Mouse (Mus musculus): ENCODE data around the gene Hoxa3. TPM values are rescaled to one million over a fixed set of nuclear protein-coding genes. Genes with fewer than 3 reads are reported as not detected.

Gene Hoxa3
- total RNA-seq, 2 experiments from 2014 or later: not detected

DNA sequence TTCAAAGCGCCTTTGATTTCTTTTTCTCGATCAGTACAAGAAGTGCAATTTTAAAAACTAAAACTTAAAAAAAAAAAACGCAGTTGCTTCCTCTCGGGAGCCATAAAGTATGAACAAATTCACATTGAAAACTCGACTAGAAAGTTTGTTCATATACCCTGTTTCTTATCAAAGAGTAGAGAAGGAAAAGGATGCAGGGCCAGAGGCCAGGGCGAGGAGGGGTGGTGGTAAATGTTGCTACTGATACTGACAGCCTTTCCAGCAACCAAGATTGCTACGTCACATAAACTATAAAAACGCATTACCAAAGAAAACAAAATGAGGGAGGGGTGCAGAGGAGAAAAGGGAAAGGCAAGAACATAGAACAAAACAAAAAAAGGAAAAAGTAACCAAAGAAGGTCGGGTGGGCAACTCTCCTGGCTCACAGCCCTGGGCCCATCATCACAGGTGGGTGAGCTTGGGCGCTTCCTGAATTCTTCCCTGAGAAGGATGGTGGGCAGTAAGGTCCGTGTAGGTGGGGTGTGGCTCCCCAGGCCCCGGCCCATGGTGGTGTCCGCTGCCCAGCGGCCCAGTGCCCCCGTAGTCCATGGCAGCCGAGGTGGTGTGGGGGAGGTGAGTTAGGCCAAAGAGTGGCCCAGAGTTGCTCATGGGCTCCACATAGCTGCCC lies 43.5 kb downstream of the Hoxa3 start:
- DNase-seq (ENCODE audit: low spot score in 2 of 2): no peak

DNA sequence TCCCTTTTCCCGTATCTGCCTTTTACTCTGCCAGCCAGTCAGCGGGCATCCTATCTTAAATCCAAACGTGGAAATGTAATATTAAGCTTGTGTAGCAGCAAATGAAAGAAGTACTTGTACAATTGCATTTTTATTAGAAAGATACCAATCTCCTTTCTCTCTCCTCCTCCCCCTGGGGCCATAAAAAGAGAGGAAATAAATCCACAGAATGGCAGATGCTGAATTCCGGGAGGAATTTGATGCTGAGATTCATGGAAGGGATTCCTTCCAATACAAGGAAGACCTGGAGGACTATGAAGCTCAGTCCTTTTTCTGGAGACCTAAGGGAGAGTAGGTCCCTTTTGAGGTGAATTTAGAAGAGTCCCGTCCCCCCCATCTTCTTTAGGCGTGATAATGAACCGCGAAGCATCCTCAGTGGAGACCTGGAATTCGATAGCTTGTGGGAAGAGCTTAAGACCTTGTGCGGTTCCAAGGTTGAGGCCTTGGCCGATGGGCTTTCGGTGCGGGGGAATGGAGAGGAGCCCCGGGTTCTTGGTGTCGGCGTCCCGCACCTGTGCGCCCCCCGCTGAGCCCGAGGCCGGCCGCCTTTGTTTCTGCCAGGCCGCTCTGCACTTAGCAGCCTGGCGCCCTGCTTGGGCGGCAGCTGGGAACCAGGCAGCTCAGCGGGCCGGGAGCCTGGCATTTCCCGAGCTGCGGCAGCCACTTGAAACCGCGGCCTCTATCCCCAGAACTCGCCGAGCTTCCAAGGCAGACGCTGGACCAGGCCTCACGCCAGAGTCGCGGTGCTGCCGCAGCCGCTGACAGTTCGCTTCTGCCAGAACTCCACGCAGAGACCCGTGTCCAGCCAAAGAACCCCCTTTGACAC lies 44.7 kb downstream of the Hoxa3 start:
- DNase-seq (ENCODE audit: low spot score in 2 of 2): no peak

DNA sequence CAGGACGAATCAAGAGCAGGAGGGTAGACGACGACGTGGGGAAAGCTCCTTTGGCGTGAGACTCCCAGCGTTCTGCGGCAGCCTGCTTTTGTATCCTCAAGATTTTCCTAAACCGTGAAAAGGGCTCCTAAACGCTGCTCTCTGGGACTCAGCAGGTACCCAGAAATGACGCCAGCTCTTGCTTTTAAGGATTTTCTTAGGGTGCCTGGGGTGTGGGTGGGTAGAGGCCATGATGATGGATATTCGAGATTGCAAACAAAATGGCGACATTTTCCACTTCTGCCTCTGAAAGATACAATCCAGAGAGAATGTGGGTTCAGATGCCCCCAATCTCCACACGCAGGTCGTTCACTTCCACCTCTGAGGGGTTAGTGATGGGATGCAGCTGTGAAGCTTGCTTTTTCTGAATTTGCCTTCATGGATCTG lies 45.4 kb downstream of the Hoxa3 start:
- no peak for DNase-seq (ENCODE audit: low spot score in 2 of 2)

DNA sequence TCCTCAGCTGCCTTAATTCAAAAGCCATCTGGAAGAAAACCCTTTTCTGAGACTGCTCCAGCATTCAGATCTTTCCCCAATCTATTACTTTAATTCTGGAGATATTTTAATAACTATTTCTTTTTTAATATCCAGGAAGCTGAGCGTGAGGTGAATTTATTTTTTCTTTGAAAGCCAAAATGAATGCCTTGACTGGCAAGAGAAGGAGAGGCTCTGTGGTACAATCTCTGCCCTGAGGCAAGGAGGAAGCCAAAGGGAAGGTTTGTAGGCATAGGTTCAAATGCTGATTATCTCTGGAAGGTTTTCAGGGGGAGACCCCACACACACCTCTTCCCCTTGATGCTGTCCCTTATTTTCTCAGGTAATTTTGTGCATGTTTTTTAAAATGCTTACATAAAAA lies 46.0 kb downstream of the Hoxa3 start:
- DNase-seq (ENCODE audit: low spot score in 2 of 2): no peak

DNA sequence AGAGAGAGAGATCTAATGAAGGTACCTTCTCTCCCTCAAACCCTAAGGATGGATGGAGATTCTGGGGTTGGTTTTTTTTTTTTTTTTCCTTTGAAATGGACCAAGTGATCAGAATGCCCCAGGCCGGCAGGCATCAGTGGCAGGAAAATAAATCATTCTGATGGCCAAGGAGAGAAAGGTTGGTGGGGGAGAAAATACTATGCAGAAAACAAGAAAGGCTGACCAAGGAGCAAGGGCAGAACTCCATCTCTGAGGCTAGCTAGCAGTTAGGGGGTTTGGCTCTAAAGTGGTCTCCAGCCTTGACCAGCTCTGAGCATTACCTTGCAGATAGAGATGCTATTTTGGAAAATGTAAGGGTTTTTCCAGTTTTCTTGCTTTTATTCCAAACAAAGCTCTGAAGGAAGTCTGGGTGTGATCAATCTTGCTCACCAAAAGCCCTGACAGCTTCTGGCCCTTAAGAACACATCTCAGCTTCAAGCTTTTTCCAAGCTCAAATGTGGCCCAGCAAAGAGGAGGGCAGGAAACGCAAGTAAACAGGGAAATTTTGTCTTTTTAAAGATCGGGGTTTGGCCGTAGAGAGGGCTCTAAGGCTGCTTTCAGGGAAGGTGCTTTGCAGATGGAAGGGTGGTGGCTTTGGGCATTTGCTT lies 46.6 kb downstream of the Hoxa3 start:
- DNase-seq (ENCODE audit: low spot score in 2 of 2): no peak

DNA sequence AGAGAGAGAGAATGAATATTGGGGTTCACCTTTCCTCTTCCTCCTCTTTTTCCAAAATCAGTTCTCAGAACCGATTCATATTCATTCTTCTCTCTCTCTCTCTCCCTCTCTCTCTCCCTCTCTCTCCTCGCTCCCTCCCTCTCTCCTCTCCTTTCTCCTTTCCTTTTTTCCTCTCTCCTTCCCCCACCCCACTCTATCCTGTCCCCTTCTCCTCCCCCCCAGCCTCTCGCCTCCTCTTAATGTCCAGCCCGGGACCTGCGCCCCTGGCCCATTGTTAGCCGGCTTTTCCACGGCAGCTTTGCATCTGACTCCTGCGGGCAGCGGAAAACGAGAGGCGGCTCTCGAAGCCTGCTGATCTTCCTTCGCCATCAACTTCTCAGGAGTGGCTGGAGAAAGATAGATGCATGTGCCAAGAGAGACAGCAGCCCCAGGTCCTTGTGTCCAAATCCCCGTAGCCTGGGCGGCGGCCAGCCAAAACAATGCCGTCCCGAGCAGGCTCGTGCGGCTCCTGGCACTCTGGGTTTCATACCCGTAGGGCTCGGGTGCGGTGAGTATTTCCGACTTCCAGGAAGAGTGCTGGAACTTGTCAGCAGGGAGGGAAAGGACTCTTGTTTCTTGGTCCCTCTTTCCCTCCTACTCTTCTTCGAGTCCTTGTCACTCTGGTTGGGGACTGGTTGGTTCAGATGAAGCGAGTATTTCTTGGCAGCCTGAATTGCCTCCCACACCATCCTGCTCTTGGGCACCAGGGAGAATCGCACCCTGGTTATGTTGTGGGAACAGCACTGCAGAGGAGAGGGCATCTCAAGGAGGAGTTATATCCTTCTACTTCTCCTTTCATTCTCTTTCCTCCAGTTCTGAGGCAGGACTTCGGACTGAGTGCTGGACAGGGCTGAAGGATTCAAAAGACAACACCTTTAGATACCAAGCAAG lies 47.4 kb downstream of the Hoxa3 start:
- no peak for DNase-seq (ENCODE audit: low spot score in 2 of 2)

DNA sequence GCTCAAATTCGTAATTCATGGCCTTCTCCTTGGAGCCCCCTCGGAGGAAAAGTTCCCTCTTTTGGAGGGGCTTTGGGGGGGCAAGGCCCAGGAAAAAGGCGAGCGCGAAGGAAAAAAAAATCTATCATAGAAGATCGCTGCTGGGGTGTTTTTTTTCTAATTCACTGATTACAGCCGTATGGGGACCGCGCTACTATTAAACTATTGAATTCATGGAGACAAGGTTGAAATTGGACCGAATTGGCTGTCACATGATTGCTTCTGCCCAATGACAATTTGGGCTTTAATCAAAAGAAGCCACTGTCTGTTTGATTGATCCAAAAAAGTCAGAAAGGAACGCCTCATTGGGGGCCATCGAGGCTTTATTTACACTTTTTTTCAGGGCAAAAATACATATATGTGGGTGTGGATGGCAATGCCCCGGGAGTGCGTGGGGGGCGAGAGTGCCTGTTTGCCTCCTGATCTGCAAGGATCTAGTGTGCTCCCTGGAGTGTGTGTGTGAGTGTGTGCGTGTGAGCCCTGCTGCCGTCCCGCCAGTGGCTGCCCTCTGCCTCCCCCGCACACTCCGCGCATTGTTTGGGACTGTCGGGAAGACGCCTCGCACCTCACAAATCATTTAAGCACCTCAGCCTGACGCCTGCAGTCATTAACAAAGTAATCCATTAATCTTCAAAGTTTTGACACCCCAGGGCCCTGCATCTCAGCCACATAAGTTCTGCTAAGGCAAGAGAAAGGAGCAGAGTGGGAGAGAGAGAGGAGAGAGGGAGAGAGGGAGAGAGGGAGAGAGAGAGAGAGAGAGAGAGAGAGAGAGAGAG lies 48.3 kb downstream of the Hoxa3 start, which contains the start of gene Hoxa2:
Gene Hoxa2 (minus strand): TSS at position 206 of the 815 bp plus-strand sequence.
- DNase-seq (ENCODE audit: low spot score in 2 of 2): no peak

- DNase-seq (ENCODE audit: low spot score in 2 of 2): no peak
Observed at GRCm38 (mm10) chr6:52164051-52164625, 49.0 kb downstream of the Hoxa3 start.

GRCm38 (mm10) chr6:52163366-52164031 lies 49.6 kb downstream of the Hoxa3 start:
- no peak for DNase-seq (ENCODE audit: low spot score in 2 of 2)

GRCm38 (mm10) chr6:52162611-52163365 lies 50.3 kb downstream of the Hoxa3 start:
- no peak for DNase-seq (ENCODE audit: low spot score in 2 of 2)

- no peak for DNase-seq (ENCODE audit: low spot score in 2 of 2)
Observed at GRCm38 (mm10) chr6:52162093-52162380, 51.1 kb downstream of the Hoxa3 start.

GRCm38 (mm10) chr6:52161336-52162092 lies 51.6 kb downstream of the Hoxa3 start:
- no peak for DNase-seq (ENCODE audit: low spot score in 2 of 2)

- no peak for DNase-seq (ENCODE audit: low spot score in 2 of 2)
Observed at GRCm38 (mm10) chr6:52160511-52161335, 52.4 kb downstream of the Hoxa3 start.

- DNase-seq (ENCODE audit: low spot score in 2 of 2): no peak
Observed at GRCm38 (mm10) chr6:52159979-52160378, 53.2 kb downstream of the Hoxa3 start.

DNA sequence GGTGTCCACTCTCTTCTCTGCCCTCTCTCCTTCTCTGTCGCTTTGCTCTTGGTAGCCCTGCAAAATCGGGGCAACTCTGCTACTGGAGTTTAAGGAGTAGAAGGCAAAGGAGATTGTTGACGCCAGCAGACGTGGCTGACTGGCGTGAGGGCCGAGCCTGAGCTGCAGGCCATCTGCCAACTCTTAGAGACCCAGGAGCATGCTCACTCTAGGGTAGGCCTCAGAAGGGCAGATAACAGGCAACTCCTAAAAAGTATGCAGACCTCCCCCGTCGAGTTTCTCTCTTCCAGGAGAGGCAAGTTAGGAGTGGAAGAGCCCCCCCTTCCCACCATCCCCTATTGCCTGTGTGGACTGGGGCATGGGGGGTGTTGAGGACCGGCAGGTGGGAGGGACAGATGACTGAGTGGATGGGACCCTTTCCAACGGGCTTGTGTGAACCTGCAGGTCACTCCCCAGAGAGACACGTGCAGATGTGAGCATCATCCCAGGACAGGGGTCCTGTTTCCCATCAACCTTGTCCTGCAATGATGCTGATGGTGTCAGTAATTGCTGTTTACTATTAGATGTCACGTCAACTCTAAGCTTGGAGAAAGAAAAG lies 53.9 kb downstream of the Hoxa3 start:
- DNase-seq (ENCODE audit: low spot score in 2 of 2): no peak

- no peak for DNase-seq (ENCODE audit: low spot score in 2 of 2)
Observed at GRCm38 (mm10) chr6:52158276-52159051, 54.7 kb downstream of the Hoxa3 start, which contains the start of gene Hoxa1. Hoxa1 (minus strand) TSS chr6:52158317.
